Mouse (Mus musculus) thymus, adult 2 months (tissue): Measurements from ENCODE around the gene Zswim8. TPM values are rescaled to one million over a fixed set of nuclear protein-coding genes. Genes with fewer than 3 reads are reported as not detected.

Experiments
- DNase-seq: peaks from one replicate; pipeline ENCODE4 v3.0.0; 2021
- H3K27ac ChIP-seq: fragments of 200-500 bp; 2 replicates; pipeline ENCODE4 v1.5.1; 2012; ENCODE audit warnings: low read length, control low read depth; ENCODE audit not compliant: control insufficient read depth, insufficient read depth
- H3K27me3 ChIP-seq: fragments of 200-500 bp; 2 replicates; pipeline ENCODE4 v1.6.1; 2012; ENCODE audit warnings: mild to moderate bottlenecking, low read length, moderate library complexity, mixed read lengths; ENCODE audit not compliant: control insufficient read depth, insufficient read depth
- H3K36me3 ChIP-seq: fragments of 200-500 bp; 2 replicates; pipeline ENCODE4 v1.6.1; 2012; ENCODE audit warnings: mild to moderate bottlenecking, low read length, moderate library complexity; ENCODE audit not compliant: control insufficient read depth, insufficient read depth
- H3K4me1 ChIP-seq: fragments of 200-500 bp; replicated peaks from 2 replicates; pipeline ENCODE4 v1.6.1; 2012; ENCODE audit warnings: low read length; ENCODE audit not compliant: control insufficient read depth, insufficient read depth
- H3K4me3 ChIP-seq: fragments of 200-500 bp; 2 replicates; pipeline ENCODE4 v1.5.1; 2012; ENCODE audit warnings: mild to moderate bottlenecking, low read length, control low read depth, moderate library complexity; ENCODE audit not compliant: control insufficient read depth, insufficient read depth
- CTCF ChIP-seq: fragments of 200-500 bp; IDR thresholded peaks from 2 replicates; pipeline ENCODE4 v1.5.1; 2012; ENCODE audit warnings: mild to moderate bottlenecking, control low read depth, low read length, moderate library complexity, borderline replicate concordance; ENCODE audit not compliant: control insufficient read depth, poor library complexity, insufficient read depth; ENCODE audit errors: extremely low read depth
- POLR2A ChIP-seq: fragments of 200-500 bp; IDR thresholded peaks from 2 replicates; pipeline ENCODE4 v1.6.1; 2012; ENCODE audit warnings: mild to moderate bottlenecking, low read length, control low read depth, moderate library complexity; ENCODE audit not compliant: control insufficient read depth, poor library complexity, insufficient read depth; ENCODE audit errors: extremely low read depth
- WGBS: fragments of 180-500 bp; shearing (Covaris S2); methylation state at CpG from one replicate; pipeline ENCODE4 v1.1.7; 2018; 5-methylcytosine and 5-hydroxymethylcytosine counted together
- polyA plus RNA-seq: library from polyadenylated mRNA; depleted of rRNA; stranded (reverse); fragments of >200 nt; gene quantifications from 2 replicates; pipeline ENCODE4 v1.2.3, GENCODE M21; 2012; rRNA removed

Zswim8 gene
- polyA plus RNA-seq, 1 experiment: 296 TPM

DNA sequence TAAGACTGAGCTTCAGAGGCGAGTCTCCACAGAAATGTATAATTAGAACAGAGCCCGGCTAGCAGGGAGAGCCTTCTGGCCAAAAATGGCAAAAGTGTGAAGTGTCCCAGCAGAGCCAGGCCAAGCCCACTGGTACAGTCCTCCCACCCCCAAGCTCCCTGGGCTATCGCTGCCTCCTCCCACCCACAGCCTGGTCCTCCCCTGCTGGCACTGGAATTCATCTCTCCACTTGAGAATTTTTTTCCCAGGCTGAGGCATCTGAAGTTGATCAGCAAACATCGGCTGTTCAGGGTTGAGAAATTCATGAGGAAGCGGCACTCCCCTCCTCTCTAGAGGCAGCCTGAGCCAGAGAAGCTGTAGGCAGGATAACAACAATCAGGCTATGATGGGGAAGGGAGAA lies 61.2 kb downstream of the Zswim8 start:
- Histone ChIP-seq H3K27ac (no peak overlapping the region), H3K4me3 (no peak overlapping the region), H3K4me1 (peaks cover 10% of the 10 kb centered on the region), H3K36me3 (peaks cover 16% of the 10 kb centered on the region), H3K27me3 (no peaks in the 10 kb centered on the region)
- TF ChIP-seq POLR2A: no peak
- TF ChIP-seq CTCF: no peak
- WGBS: 96% methylated on average over 5 of the region's 5 CpGs
- no peak for DNase-seq

DNA sequence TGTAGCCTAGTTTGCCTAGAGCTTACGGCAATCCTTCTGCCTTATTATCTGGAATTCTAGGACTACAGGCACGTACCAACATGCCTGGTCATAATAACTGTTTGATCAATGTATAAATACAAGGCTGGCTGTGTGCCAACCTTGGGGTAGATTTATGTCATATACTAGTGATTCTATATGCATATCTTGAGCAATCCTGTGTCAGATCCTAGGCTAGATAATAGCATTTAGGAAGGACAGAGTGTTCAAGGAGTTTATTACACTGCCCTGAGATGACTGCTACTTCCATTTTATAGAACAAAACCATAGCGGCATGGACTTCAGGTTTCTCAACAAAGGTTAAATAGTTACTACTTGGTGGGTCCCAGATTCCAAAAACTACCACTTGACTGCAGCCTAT lies 64.6 kb downstream of the Zswim8 start:
- TF ChIP-seq CTCF (no peak), POLR2A (no peak)
- 0 out of 2 replicates have a peak, but pooled peaks cover 4% of the 10 kb centered on the region for H3K36me3 ChIP-seq
- H3K27me3 ChIP-seq: no peaks in the 10 kb centered on the region
- no peak overlapping the region for H3K4me3 ChIP-seq
- DNase-seq: no peak
- 97% methylated on average over 3 of the region's 3 CpGs for WGBS
- H3K4me1 ChIP-seq: peaks cover 30% of the 10 kb centered on the region
- H3K27ac ChIP-seq: no peak overlapping the region

DNA sequence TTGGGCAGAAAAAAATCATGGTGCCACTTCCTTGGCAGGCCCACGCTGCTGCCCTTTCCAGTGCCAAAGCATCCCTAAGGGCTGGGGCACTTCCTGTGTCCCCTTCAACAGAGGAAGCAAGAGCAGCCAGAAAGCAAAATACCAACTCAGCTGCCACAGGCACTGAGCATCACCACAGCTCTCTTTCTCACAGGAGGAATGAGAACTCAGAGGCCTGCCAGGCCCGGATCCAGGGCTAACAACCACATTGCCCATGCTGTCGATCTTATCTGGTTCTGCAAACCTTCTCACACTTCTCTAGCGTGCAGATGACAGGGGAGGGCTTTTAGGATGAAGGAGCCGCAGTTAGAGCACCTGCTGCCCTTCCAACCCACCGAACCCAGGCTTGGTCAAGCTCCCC lies 65.5 kb downstream of the Zswim8 start:
- DNase-seq: no peak
- Histone ChIP-seq H3K27ac (no peak overlapping the region), H3K36me3 (peaks cover 6% of the 10 kb centered on the region; the same call in 1 of the 2 replicates), H3K27me3 (no peaks in the 10 kb centered on the region), H3K4me1 (peaks cover 30% of the 10 kb centered on the region), H3K4me3 (no peak overlapping the region)
- 5% methylated on average over 6 of the region's 6 CpGs for whole genome bisulfite sequencing
- TF ChIP-seq POLR2A (no peak), CTCF (no peak)

Other genes with a start within 250 kb of the Zswim8 start
- 82.2 and 91.8 TPM in 2 replicates for gene Anxa7, start 227.4 kb upstream of the Zswim8 start, polyA plus RNA-seq
- 2.9 and 3.9 TPM in 2 replicates for gene Mss51, start 210.7 kb upstream of the Zswim8 start, polyA plus RNA-seq
- gene Ppp3cb, start 161.0 kb upstream of the Zswim8 start, polyA plus RNA-seq: 26.1 and 29.1 TPM in 2 replicates
- gene Usp54, start 66.5 kb upstream of the Zswim8 start, polyA plus RNA-seq: 3.2 and 3.9 TPM in 2 replicates
- 0.82 TPM in 1 of 2 replicates, not detected in the other for gene Myoz1, start 51.0 kb upstream of the Zswim8 start, polyA plus RNA-seq
- 0.51 and 2.8 TPM in 2 replicates for gene Synpo2l, start 39.2 kb upstream of the Zswim8 start, polyA plus RNA-seq
- 486 and 497 TPM in 2 replicates for gene Sec24c, start 33.2 kb upstream of the Zswim8 start, polyA plus RNA-seq
- gene Fut11, start 12.6 kb upstream of the Zswim8 start, polyA plus RNA-seq: 19.2 and 23.4 TPM in 2 replicates
- 33.5 and 39.5 TPM in 2 replicates for gene Chchd1, start 4.5 kb upstream of the Zswim8 start, polyA plus RNA-seq
- gene Ndst2, start 27.0 kb downstream of the Zswim8 start, polyA plus RNA-seq: 42.2 and 46.2 TPM in 2 replicates
- gene Camk2g, start 86.5 kb downstream of the Zswim8 start, polyA plus RNA-seq: 36.4 and 42.3 TPM in 2 replicates
- gene Plau, start 129.1 kb downstream of the Zswim8 start, polyA plus RNA-seq: 5.6 and 6.4 TPM in 2 replicates
- 12.4 and 14.7 TPM in 2 replicates for gene Vcl, start 221.8 kb downstream of the Zswim8 start, polyA plus RNA-seq